Mouse (Mus musculus): ENCODE measurements around the gene Bicral. TPM values are rescaled to one million over a fixed set of nuclear protein-coding genes. Genes with fewer than 3 reads are reported as not detected.
"Not testable (repeated sequence)": the region's sequence is repeated elsewhere in the genome, so short reads cannot be mapped to it uniquely, and the experiment has no call there.

Bicral gene
- total and polyA plus RNA-seq, 3 experiments, result 3.0 to 7.4 (median 5.9) TPM

- Histone ChIP-seq H3K9ac (ENCODE audit: insufficient read depth, low read depth) (no peak overlapping the region), H3K79me2 (replicated peaks; ENCODE audit: control insufficient read depth, extremely low read depth, insufficient read depth, poor library complexity, severe bottlenecking) (no peaks in the 10 kb centered on the region; the same call in 1 of the 2 replicates), H3K27me3 (replicated peaks) (no peaks in the 10 kb centered on the region), H3K4me3 (replicated peaks in 1 of 3; ENCODE audit: low read depth in 2 of 3, low read length in 2 of 3, poor library complexity in 1 of 3) (no peak overlapping the region), H3K4me2 (ENCODE audit: insufficient read depth, low read depth, poor library complexity, severe bottlenecking) (no peak overlapping the region), H3K4me1 (ENCODE audit: control insufficient read depth in 1 of 2, insufficient read depth in 2 of 2) (peaks cover 8 to 28% of the 10 kb centered on the region in 2 experiments), H3K27ac (ENCODE audit: insufficient read depth, low read depth) (no peak overlapping the region), H3K36me3 (replicated peaks in 1 of 2; ENCODE audit: control insufficient read depth in 1 of 2, insufficient read depth in 1 of 2, low read length in 1 of 2) (peaks cover 9 to 16% of the 10 kb centered on the region in 2 experiments), H3K9me3 (replicated peaks; ENCODE audit: low read length) (no peaks in the 10 kb centered on the region)
- in situ Hi-C loops (cut with MboI; ENCODE audit: low pct_ligation_motif_present, low pct_unique_long_range_greater_than_20kb, low sequenced_read_pairs), result loop anchor here (5.0 kb wide), 2 partner anchors 33 to 118 kb away; partner anchors contain the start of gene Cul7
- dilution Hi-C loops (cut with MboI; ENCODE audit: extremely low pct_ligation_motif_present, extremely low pct_unique_long_range_greater_than_20kb, low sequenced_read_pairs), result no loop called here
- no peak for TF ChIP-seq BHLHE40 (IDR thresholded peaks at IDR 0.05; ENCODE audit: low read depth, low read length)
- no peak for TF ChIP-seq E2F4 (IDR thresholded peaks at IDR 0.05; ENCODE audit: insufficient replicate concordance, low read depth, low read length)
- TF ChIP-seq GABPA (IDR thresholded peaks at IDR 0.05; ENCODE audit: insufficient replicate concordance, low read depth, low read length), result no peak
- no peak for TF ChIP-seq ZC3H11A (IDR thresholded peaks at IDR 0.05; ENCODE audit: low read depth, low read length)
- TF ChIP-seq UBTF (IDR thresholded peaks at IDR 0.05; ENCODE audit: low read depth, low read length), result no peak
- no peak for TF ChIP-seq MXI1 (IDR thresholded peaks at IDR 0.05; ENCODE audit: low read depth, low read length)
- TF ChIP-seq ZKSCAN1 (IDR thresholded peaks at IDR 0.05; ENCODE audit: borderline replicate concordance, low read depth, low read length), result no peak
- TF ChIP-seq CTCF (conservative IDR thresholded peaks at IDR 0.05 in 1 of 2, IDR thresholded peaks at IDR 0.05 in 1 of 2; ENCODE audit: low read depth in 2 of 2, low read length in 2 of 2), result no peak
- TF ChIP-seq ZMIZ1 (IDR thresholded peaks at IDR 0.05; ENCODE audit: low read depth, low read length), result no peak
- TF ChIP-seq NRF1 (IDR thresholded peaks at IDR 0.05; ENCODE audit: low read depth, low read length), result no peak
- TF ChIP-seq CHD1 (IDR thresholded peaks at IDR 0.05; ENCODE audit: low read depth, low read length), result no peak
- no peak for TF ChIP-seq CHD2 (IDR thresholded peaks at IDR 0.05; ENCODE audit: low read length)
- TF ChIP-seq SIN3A (IDR thresholded peaks at IDR 0.05; ENCODE audit: low read length), result no peak
- no peak for TF ChIP-seq TBP (conservative IDR thresholded peaks at IDR 0.05; ENCODE audit: low read depth, low read length)
- no peak for TF ChIP-seq NELFE (IDR thresholded peaks at IDR 0.05; ENCODE audit: low read depth, low read length)
- TF ChIP-seq IRF4 (IDR thresholded peaks at IDR 0.05; ENCODE audit: low read depth, low read length), result no peak
- no peak for TF ChIP-seq ZNF384 (IDR thresholded peaks at IDR 0.05; ENCODE audit: low read depth, low read length)
- TF ChIP-seq EP300 (IDR thresholded peaks at IDR 0.05; ENCODE audit: low read length), result no peak
- no peak for TF ChIP-seq ELF1 (IDR thresholded peaks at IDR 0.05; ENCODE audit: low read depth, low read length)
- no peak for TF ChIP-seq MYC (IDR thresholded peaks at IDR 0.05; ENCODE audit: low read depth, low read length)
- DNase-seq (ENCODE audit: extremely low read depth), result no peak
Observed at GRCm38 (mm10) chr17:46770546-46770945, 87.7 kb downstream of the Bicral start.

DNA sequence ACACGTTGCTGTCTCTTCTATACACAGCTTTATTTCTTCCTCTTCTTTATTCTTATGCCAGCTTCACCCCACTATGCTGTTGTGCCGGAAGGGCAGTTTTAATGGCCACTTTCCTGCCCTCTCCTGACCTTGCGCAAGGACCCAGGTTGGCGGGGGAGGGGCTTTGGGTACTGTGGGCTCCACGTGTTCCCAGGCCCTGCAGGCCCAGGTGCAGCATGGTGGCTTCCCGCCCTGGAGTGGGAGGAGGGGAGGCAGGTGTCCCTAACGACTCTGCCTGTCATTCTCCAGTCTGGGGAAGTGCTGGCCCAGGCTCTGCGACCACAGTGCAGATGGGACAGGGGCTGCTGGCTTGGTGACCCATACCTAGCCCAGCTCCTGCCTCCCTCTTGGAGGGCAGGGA, 90.4 kb downstream of the Bicral start:
- dilution Hi-C loops (cut with MboI; ENCODE audit: extremely low pct_ligation_motif_present, extremely low pct_unique_long_range_greater_than_20kb, low sequenced_read_pairs) (no loop called here), in situ Hi-C loops (cut with MboI; ENCODE audit: low pct_ligation_motif_present, low pct_unique_long_range_greater_than_20kb, low sequenced_read_pairs) (no loop called here)
- no peak overlapping the region for H3K27ac ChIP-seq (ENCODE audit: insufficient read depth, low read depth)
- peaks cover 13 to 31% of the 10 kb centered on the region in 2 experiments for H3K4me1 ChIP-seq (ENCODE audit: control insufficient read depth in 1 of 2, insufficient read depth in 2 of 2)
- H3K79me2 ChIP-seq (replicated peaks; ENCODE audit: control insufficient read depth, extremely low read depth, insufficient read depth, poor library complexity, severe bottlenecking), result no peaks in the 10 kb centered on the region
- H3K9ac ChIP-seq (ENCODE audit: insufficient read depth, low read depth), result no peak overlapping the region
- no peak for DNase-seq (ENCODE audit: extremely low read depth)
- peak; percentile 52; the same call in 1 of the 2 replicates for TF ChIP-seq TCF12 (IDR thresholded peaks at IDR 0.05; ENCODE audit: low read depth, low read length)
- peak; percentile 24; the same call in 1 of the 2 replicates for TF ChIP-seq CHD2 (IDR thresholded peaks at IDR 0.05; ENCODE audit: low read length)
- no peak for TF ChIP-seq ZC3H11A (IDR thresholded peaks at IDR 0.05; ENCODE audit: low read depth, low read length)
- no peak for TF ChIP-seq TBP (conservative IDR thresholded peaks at IDR 0.05; ENCODE audit: low read depth, low read length)
- TF ChIP-seq RAD21 (IDR thresholded peaks at IDR 0.05; ENCODE audit: low read depth, low read length), result no peak
- peak; percentile 66; the same call in 1 of the 2 replicates for TF ChIP-seq MAX (IDR thresholded peaks at IDR 0.05; ENCODE audit: low read length)
- TF ChIP-seq USF1 (IDR thresholded peaks at IDR 0.05; ENCODE audit: low read depth, low read length), result no peak
- no peak for TF ChIP-seq MEF2A (IDR thresholded peaks at IDR 0.05; ENCODE audit: borderline replicate concordance, low read depth, low read length)
- no peak for TF ChIP-seq MAZ (IDR thresholded peaks at IDR 0.05; ENCODE audit: low read depth, low read length)
- no peak for TF ChIP-seq ZKSCAN1 (IDR thresholded peaks at IDR 0.05; ENCODE audit: borderline replicate concordance, low read depth, low read length)
- TF ChIP-seq EP300 (IDR thresholded peaks at IDR 0.05; ENCODE audit: low read length), result no peak
- TF ChIP-seq ZNF384 (IDR thresholded peaks at IDR 0.05; ENCODE audit: low read depth, low read length), result no peak
- TF ChIP-seq MYC (IDR thresholded peaks at IDR 0.05; ENCODE audit: low read depth, low read length), result no peak
- TF ChIP-seq ELF1 (IDR thresholded peaks at IDR 0.05; ENCODE audit: low read depth, low read length), result no peak
- H3K27me3 ChIP-seq (replicated peaks), result no peaks in the 10 kb centered on the region
- H3K36me3 ChIP-seq (replicated peaks in 1 of 2; ENCODE audit: control insufficient read depth in 1 of 2, insufficient read depth in 1 of 2, low read length in 1 of 2), result no peaks in the 10 kb centered on the region
- H3K4me3 ChIP-seq (replicated peaks in 1 of 3; ENCODE audit: low read depth in 2 of 3, low read length in 2 of 3, poor library complexity in 1 of 3), result no peak overlapping the region
- no peaks in the 10 kb centered on the region for H3K9me3 ChIP-seq (replicated peaks; ENCODE audit: low read length)
- no peak overlapping the region for H3K4me2 ChIP-seq (ENCODE audit: insufficient read depth, low read depth, poor library complexity, severe bottlenecking)

DNA sequence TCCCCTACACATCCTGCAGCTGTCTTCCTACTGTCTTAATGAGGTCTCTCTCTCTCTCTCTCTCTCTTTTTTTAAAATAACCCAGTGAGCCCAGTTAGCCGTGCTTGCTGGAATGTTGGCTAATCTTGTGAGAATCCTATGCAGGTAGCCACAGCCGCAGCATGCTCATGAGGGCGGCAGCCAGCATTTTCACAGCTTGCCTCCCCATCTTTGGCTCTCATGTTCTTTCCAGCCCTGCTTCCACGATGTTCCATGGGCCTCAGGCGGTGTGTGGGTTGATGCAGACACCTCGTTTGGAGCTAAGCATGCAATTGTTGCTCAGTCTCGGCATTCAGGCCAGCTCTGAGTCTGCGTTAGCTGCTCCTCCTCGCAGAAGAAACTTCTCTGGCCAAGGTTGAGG, 93.4 kb downstream of the Bicral start:
- DNase-seq (ENCODE audit: extremely low read depth); H3K4me2 ChIP-seq (ENCODE audit: insufficient read depth, low read depth, poor library complexity, severe bottlenecking); dilution Hi-C loops (cut with MboI; ENCODE audit: extremely low pct_ligation_motif_present, extremely low pct_unique_long_range_greater_than_20kb, low sequenced_read_pairs); H3K9me3 ChIP-seq (replicated peaks; ENCODE audit: low read length); in situ Hi-C loops (cut with MboI; ENCODE audit: low pct_ligation_motif_present, low pct_unique_long_range_greater_than_20kb, low sequenced_read_pairs); H3K79me2 ChIP-seq (replicated peaks; ENCODE audit: control insufficient read depth, extremely low read depth, insufficient read depth, poor library complexity, severe bottlenecking); H3K27me3 ChIP-seq (replicated peaks); H3K27ac ChIP-seq (ENCODE audit: insufficient read depth, low read depth); H3K9ac ChIP-seq (ENCODE audit: insufficient read depth, low read depth); H3K4me3 ChIP-seq (replicated peaks in 1 of 3; ENCODE audit: low read depth in 2 of 3, low read length in 2 of 3, poor library complexity in 1 of 3); H3K36me3 ChIP-seq (replicated peaks in 1 of 2; ENCODE audit: control insufficient read depth in 1 of 2, insufficient read depth in 1 of 2, low read length in 1 of 2): not testable (repeated sequence)
- H3K4me1 ChIP-seq (ENCODE audit: control insufficient read depth in 1 of 2, insufficient read depth in 2 of 2), result peaks cover 10 to 25% of the 10 kb centered on the region in 2 experiments
